In genomic region chr4:97746106-97746900, GRCm38 (mm10) we compare ENCODE assay signal across 8 mouse cellular contexts. TPM values are rescaled to one million over a fixed set of nuclear protein-coding genes. Genes with fewer than 3 reads are reported as not detected.
DNase-seq lines count a peak whose midpoint lies in the region; ATAC-seq lines count a peak whose summit lies in the region.

No protein-coding gene starts in this region.

- 5% methylated on average over 19 of the region's 19 CpGs for WGBS in kidney, embryonic 14.5 days
- 12% methylated on average over 19 of the region's 19 CpGs for WGBS in embryonic facial prominence, embryonic 11.5 days
- 10% methylated on average over 19 of the region's 19 CpGs for WGBS in hindbrain, embryonic 16.5 days
- WGBS in midbrain, embryonic 14.5 days = 6% methylated on average over 19 of the region's 19 CpGs

- no peak overlapping the region for H3K27ac ChIP-seq in kidney, embryonic 14.5 days (ENCODE audit: low read depth, low read length)
- no peak overlapping the region for H3K27ac ChIP-seq in embryonic facial prominence, embryonic 11.5 days (replicated peaks; ENCODE audit: low read depth, low read length)
- no peak overlapping the region for H3K27ac ChIP-seq in hindbrain, embryonic 16.5 days (ENCODE audit: low read depth, low read length)
- no peak overlapping the region for H3K27ac ChIP-seq in midbrain, embryonic 14.5 days (replicated peaks; ENCODE audit: low read depth, low read length)

- no peaks in the 10 kb centered on the region for H3K36me3 ChIP-seq in kidney, embryonic 14.5 days (ENCODE audit: control insufficient read depth, insufficient read depth, low read length)
- no peaks in the 10 kb centered on the region for H3K36me3 ChIP-seq in embryonic facial prominence, embryonic 11.5 days (replicated peaks; ENCODE audit: control insufficient read depth, insufficient read depth, low read depth, low read length)
- no peaks in the 10 kb centered on the region for H3K36me3 ChIP-seq in hindbrain, embryonic 16.5 days (ENCODE audit: control insufficient read depth, insufficient read depth, low read length)
- H3K36me3 ChIP-seq in midbrain, embryonic 14.5 days (ENCODE audit: control insufficient read depth, insufficient read depth, low read length) = no peaks in the 10 kb centered on the region

- peak overlapping the region; percentile 72 for H3K4me2 ChIP-seq in kidney, embryonic 14.5 days (replicated peaks; ENCODE audit: low read depth, low read length)
- peak overlapping the region; percentile 77 for H3K4me2 ChIP-seq in embryonic facial prominence, embryonic 11.5 days (ENCODE audit: low read depth, low read length)
- H3K4me2 ChIP-seq in hindbrain, embryonic 16.5 days (ENCODE audit: low read length) = peak overlapping the region; percentile 90
- H3K4me2 ChIP-seq in midbrain, embryonic 14.5 days (ENCODE audit: low read length) = peak overlapping the region; percentile 71

- intact Hi-C loops in left cerebral cortex, postnatal 25 days (cut with DNase I) = loop anchor here (2.0 to 5.0 kb wide), 3 partner anchors 70 to 1049 kb away; no protein-coding TSS in a partner anchor

- no peaks in the 10 kb centered on the region; the same call in 1 of the 2 replicates for H3K27me3 ChIP-seq in kidney, embryonic 14.5 days (ENCODE audit: control insufficient read depth, insufficient read depth, low read length)
- H3K27me3 ChIP-seq in embryonic facial prominence, embryonic 11.5 days (ENCODE audit: control insufficient read depth, insufficient read depth, low read length) = no peaks in the 10 kb centered on the region
- H3K27me3 ChIP-seq in hindbrain, embryonic 16.5 days (replicated peaks; ENCODE audit: control insufficient read depth, insufficient read depth, low read length) = peaks cover 2% of the 10 kb centered on the region
- H3K27me3 ChIP-seq in midbrain, embryonic 14.5 days (ENCODE audit: control insufficient read depth, insufficient read depth, low read length) = peaks cover 11% of the 10 kb centered on the region; the same call in 1 of the 2 replicates

- peaks cover 4% of the 10 kb centered on the region; the same call in 1 of the 2 replicates for H3K4me1 ChIP-seq in kidney, embryonic 14.5 days (ENCODE audit: control insufficient read depth, insufficient read depth, low read length)
- peaks cover 1% of the 10 kb centered on the region; the same call in 1 of the 2 replicates for H3K4me1 ChIP-seq in embryonic facial prominence, embryonic 11.5 days (ENCODE audit: control insufficient read depth, insufficient read depth, low read length)
- H3K4me1 ChIP-seq in hindbrain, embryonic 16.5 days (ENCODE audit: control insufficient read depth, insufficient read depth, low read depth, low read length) = peaks cover 14% of the 10 kb centered on the region
- H3K4me1 ChIP-seq in midbrain, embryonic 14.5 days (ENCODE audit: control insufficient read depth, insufficient read depth, low read length) = peaks cover 9% of the 10 kb centered on the region

- peak overlapping the region; percentile 57; the same call in 1 of the 2 replicates for H3K9ac ChIP-seq in kidney, embryonic 14.5 days (ENCODE audit: low read depth, low read length)
- H3K9ac ChIP-seq in embryonic facial prominence, embryonic 11.5 days (replicated peaks; ENCODE audit: low read length) = peak overlapping the region; percentile 60
- H3K9ac ChIP-seq in hindbrain, embryonic 16.5 days (ENCODE audit: low read depth, low read length) = peak overlapping the region; percentile 62
- H3K9ac ChIP-seq in midbrain, embryonic 14.5 days (replicated peaks; ENCODE audit: low read length) = no peak overlapping the region; the same call in 1 of the 2 replicates

- peak; percentile 43 for ATAC-seq in kidney, embryonic 14.5 days (ENCODE audit: low FRiP score, low TSS enrichment)
- ATAC-seq in embryonic facial prominence, embryonic 11.5 days (replicated peaks; ENCODE audit: insufficient number of reproducible peaks, low FRiP score, low TSS enrichment, low read depth) = peak; percentile 75
- ATAC-seq in hindbrain, embryonic 16.5 days = peak; percentile 60
- peak; percentile 52; the same call in 1 of the 2 replicates for ATAC-seq in midbrain, embryonic 14.5 days (ENCODE audit: low FRiP score, low TSS enrichment)

- H3K4me3 ChIP-seq in kidney, embryonic 14.5 days (ENCODE audit: low read length) = peak overlapping the region; percentile 38
- peak overlapping the region; percentile 31 for H3K4me3 ChIP-seq in embryonic facial prominence, embryonic 11.5 days (ENCODE audit: low read depth, low read length)
- H3K4me3 ChIP-seq in hindbrain, embryonic 16.5 days (ENCODE audit: low read length) = peak overlapping the region; percentile 43
- peak overlapping the region; percentile 23 for H3K4me3 ChIP-seq in midbrain, embryonic 14.5 days (replicated peaks; ENCODE audit: low read depth, low read length)

- no peak for DNase-seq in kidney, adult 9 months
- no peak for DNase-seq in embryonic facial prominence, embryonic 11.5 days (ENCODE audit: low spot score)
- DNase-seq in midbrain, embryonic 14.5 days = no peak
- no peak for DNase-seq in right cerebral cortex, postnatal 25 days
- DNase-seq in left cerebral cortex, postnatal 25 days (ENCODE audit: low spot score in 2 of 2) = no peak
- no peak for DNase-seq in layer of hippocampus, postnatal 36 days

- no peaks in the 10 kb centered on the region for H3K9me3 ChIP-seq in kidney, embryonic 14.5 days (ENCODE audit: control insufficient read depth, low read length)
- no peaks in the 10 kb centered on the region for H3K9me3 ChIP-seq in embryonic facial prominence, embryonic 11.5 days (replicated peaks; ENCODE audit: control insufficient read depth, low read length)
- H3K9me3 ChIP-seq in hindbrain, embryonic 16.5 days (ENCODE audit: control insufficient read depth, low read length) = no peaks in the 10 kb centered on the region
- H3K9me3 ChIP-seq in midbrain, embryonic 14.5 days (ENCODE audit: control insufficient read depth, low read length) = no peaks in the 10 kb centered on the region

RNA-seq across cellular contexts. Expression of gene Nfia, which starts 26.2 kb away (rescaled TPM):
- 25.9 and 32.1 TPM in 2 replicates for polyA plus RNA-seq in kidney, embryonic 14.5 days (2014; fragmentation: Nextera tagmentation; extraction: Ambion mirVana)
- polyA plus RNA-seq in embryonic facial prominence, embryonic 11.5 days (2014; fragmentation: Nextera tagmentation; extraction: Ambion mirVana) = 23.1 and 23.5 TPM in 2 replicates
- 38.4 and 43.4 TPM in 2 replicates for polyA plus RNA-seq in hindbrain, embryonic 16.5 days (2015; fragmentation: Nextera tagmentation; extraction: Ambion mirVana)
- polyA plus RNA-seq in midbrain, embryonic 14.5 days (2014; fragmentation: Nextera tagmentation; extraction: Ambion mirVana) = 30.1 and 37.2 TPM in 2 replicates
- total RNA-seq in left cerebral cortex, postnatal 25 days (2021) = 10 to 100 TPM; 63.0 to 73.6 TPM
- 100 to 1,000 TPM; 103 to 121 TPM for total RNA-seq in layer of hippocampus, postnatal 36 days (2021)

RNA-seq across cellular contexts. Expression of gene E130114P18Rik, which starts 31.6 kb away (rescaled TPM):
- polyA plus RNA-seq in kidney, embryonic 14.5 days (2014; fragmentation: Nextera tagmentation; extraction: Ambion mirVana) = 0.35 and 0.71 TPM in 2 replicates
- 9.5 and 12.1 TPM in 2 replicates for polyA plus RNA-seq in embryonic facial prominence, embryonic 11.5 days (2014; fragmentation: Nextera tagmentation; extraction: Ambion mirVana)
- 20.9 and 21.5 TPM in 2 replicates for polyA plus RNA-seq in hindbrain, embryonic 16.5 days (2015; fragmentation: Nextera tagmentation; extraction: Ambion mirVana)
- polyA plus RNA-seq in midbrain, embryonic 14.5 days (2014; fragmentation: Nextera tagmentation; extraction: Ambion mirVana) = 22.4 and 23.6 TPM in 2 replicates
- 1 to 10 TPM; 6.0 to 6.5 TPM for total RNA-seq in left cerebral cortex, postnatal 25 days (2021)
- 1 to 10 TPM; 7.5 to 8.6 TPM for total RNA-seq in layer of hippocampus, postnatal 36 days (2021)
